Mouse (Mus musculus) left cerebral cortex, adult 11 months (tissue): ENCODE results near the gene Nell2.
"Not testable (repeated sequence)": the region's sequence is repeated elsewhere in the genome, so short reads cannot be mapped to it uniquely, and the experiment has no call there.

Experiments used
- DNase-seq: peaks from one replicate; pipeline ENCODE4 v3.0.0; 2022; ENCODE audit warnings: low spot score

Gene Nell2

GRCm38 (mm10) chr15:95527948-95528861 is at the start of gene Nell2:
Gene Nell2 (minus strand): TSS chr15:95528559.
- DNase-seq, result no peak

- peak; percentile 37 for DNase-seq
These were observed 46.3 kb upstream of the Nell2 start for GRCm38 (mm10) chr15:95574661-95575060.

GRCm38 (mm10) chr15:95569606-95570005 is 41.2 kb upstream of the Nell2 start:
- no peak for DNase-seq

GRCm38 (mm10) chr15:95565160-95565559 is 36.8 kb upstream of the Nell2 start:
- DNase-seq, result no peak

- no peak for DNase-seq
These were observed 32.9 kb upstream of the Nell2 start for GRCm38 (mm10) chr15:95561303-95561702.

- DNase-seq, result no peak
These were observed 21.7 kb upstream of the Nell2 start for GRCm38 (mm10) chr15:95550011-95550410.

GRCm38 (mm10) chr15:95542632-95543031 is 14.3 kb upstream of the Nell2 start:
- no peak for DNase-seq

GRCm38 (mm10) chr15:95536724-95537123 is 8.4 kb upstream of the Nell2 start:
- DNase-seq, result no peak

GRCm38 (mm10) chr15:95536230-95536629 is 7.9 kb upstream of the Nell2 start:
- DNase-seq, result no peak

GRCm38 (mm10) chr15:95534644-95535043 is 6.3 kb upstream of the Nell2 start:
- DNase-seq, result no peak

- DNase-seq, result no peak
These were observed 855 bp downstream of the Nell2 start for GRCm38 (mm10) chr15:95527461-95527947.

GRCm38 (mm10) chr15:95526626-95527411 is 1.5 kb downstream of the Nell2 start:
- no peak for DNase-seq

GRCm38 (mm10) chr15:95525997-95526396 is 2.4 kb downstream of the Nell2 start:
- no peak for DNase-seq

- no peak for DNase-seq
These were observed 10.2 kb downstream of the Nell2 start for GRCm38 (mm10) chr15:95518204-95518603.

- DNase-seq, result not testable (repeated sequence)
These were observed 15.1 kb downstream of the Nell2 start for GRCm38 (mm10) chr15:95513306-95513705.

- no peak for DNase-seq
These were observed 32.7 kb downstream of the Nell2 start for GRCm38 (mm10) chr15:95495666-95496065.

GRCm38 (mm10) chr15:95495193-95495592 is 33.2 kb downstream of the Nell2 start:
- no peak for DNase-seq

GRCm38 (mm10) chr15:95492201-95492600 is 36.2 kb downstream of the Nell2 start:
- DNase-seq, result no peak

GRCm38 (mm10) chr15:95489174-95489573 is 39.2 kb downstream of the Nell2 start:
- DNase-seq, result no peak

GRCm38 (mm10) chr15:95487961-95488360 is 40.4 kb downstream of the Nell2 start:
- peak; percentile 63 for DNase-seq

- DNase-seq, result no peak
These were observed 46.4 kb downstream of the Nell2 start for GRCm38 (mm10) chr15:95482002-95482401.

GRCm38 (mm10) chr15:95481585-95481984 is 46.8 kb downstream of the Nell2 start:
- no peak for DNase-seq

- no peak for DNase-seq
These were observed 51.9 kb downstream of the Nell2 start for GRCm38 (mm10) chr15:95476440-95476839.
